Mouse (Mus musculus) small intestine, adult 2 months (tissue): ENCODE data around the gene Tns1.

ENCODE experiments used
- CTCF ChIP-seq: fragments of 200-500 bp; IDR thresholded peaks from 2 replicates; pipeline ENCODE4 v1.5.1; 2012; ENCODE audit warnings: low read depth, mild to moderate bottlenecking, control low read depth, inconsistent platforms, low read length, moderate library complexity, mixed read lengths; ENCODE audit not compliant: insufficient replicate concordance, insufficient read length; ENCODE audit errors: extremely low read depth
- POLR2A ChIP-seq: fragments of 200-500 bp; IDR thresholded peaks from 2 replicates; pipeline ENCODE4 v1.6.1; 2012; ENCODE audit warnings: low read depth, mild to moderate bottlenecking, control low read depth, inconsistent platforms, low read length, moderate library complexity

DNA sequence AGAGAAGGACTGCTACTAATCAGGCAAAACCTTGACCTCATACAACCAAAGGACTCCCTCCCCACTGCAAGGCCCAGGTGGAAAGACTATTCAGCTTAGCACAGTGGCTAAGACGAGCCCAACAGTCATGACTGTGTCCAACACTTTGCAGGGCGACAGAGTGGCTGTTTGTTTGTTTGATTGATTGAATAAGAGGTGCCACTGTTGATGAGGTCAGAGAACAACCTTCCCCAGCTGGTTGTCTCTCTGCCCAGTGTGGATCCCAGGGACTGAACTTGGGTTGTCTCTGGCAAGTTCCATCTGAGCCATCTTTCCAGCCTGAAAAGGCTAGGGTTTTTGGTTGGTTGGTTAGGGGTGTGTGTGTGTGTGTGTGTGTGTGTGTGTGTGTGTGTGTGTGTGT, 14.6 kb downstream of the Tns1 start:
- TF ChIP-seq POLR2A (no peak), CTCF (no peak)
